ENCODE assay signal across 27 mouse cellular contexts in genomic region chr13:38349818-38350217, GRCm38 (mm10). TPM values are rescaled to one million over a fixed set of nuclear protein-coding genes. Genes with fewer than 3 reads are reported as not detected.
DNase-seq lines count a peak whose midpoint lies in the region; ATAC-seq and TF ChIP-seq lines count a peak whose summit lies in the region.
"Had no signal": no experiment of that assay in that cellular context is flagged by ENCODE, and none has a peak within 500 bp of the region (broad histone marks: within the 10 kb centered on the region; RNA-seq: fewer than 3 reads in every experiment).

No protein-coding gene starts in this region.

- no peak overlapping the region for H3K27ac ChIP-seq in lung, postnatal 0 days (ENCODE audit: low read length)
- H3K27ac ChIP-seq in forebrain, postnatal 0 days (ENCODE audit: low read depth, low read length): no peak overlapping the region
- H3K27ac ChIP-seq: embryonic facial prominence, embryonic 15.5 days; forebrain, embryonic 12.5 days; heart, embryonic 15.5 days; hindbrain, embryonic 10.5 days; hindbrain, embryonic 14.5 days; intestine, embryonic 15.5 days had no signal

- peaks cover 29% of the 10 kb centered on the region for H3K27me3 ChIP-seq in lung, postnatal 0 days (replicated peaks; ENCODE audit: insufficient read depth, low read length)
- peaks cover 41% of the 10 kb centered on the region for H3K27me3 ChIP-seq in forebrain, postnatal 0 days (ENCODE audit: insufficient read depth, low read length)
- H3K27me3 ChIP-seq: Patski had no signal

- peak; percentile 91 for DNase-seq in heart, adult 11 months
- DNase-seq in heart, postnatal 36 days: no peak
- DNase-seq in lung, postnatal 0 days (ENCODE audit: low spot score): peak; percentile 15
- no peak for DNase-seq in lung, postnatal 14 days
- DNase-seq in Muller cell, postnatal 12 days (ENCODE audit: inconsistent ontology term): peak; percentile 41
- no peak for DNase-seq in forebrain, postnatal 0 days
- DNase-seq: adrenal gland, postnatal 36 days; B cell, adult 2 months; cerebellum, adult 11 months; cerebellum, adult 8-10 months; cerebellum, postnatal 14 days; embryo, embryonic 11 days; heart, postnatal 14 days; kidney, adult 18-20 months had no signal

- no peak overlapping the region for H3K4me3 ChIP-seq in lung, postnatal 0 days (ENCODE audit: low read depth, low read length)
- no peak overlapping the region for H3K4me3 ChIP-seq in forebrain, postnatal 0 days (ENCODE audit: low read depth, low read length)
- H3K4me3 ChIP-seq: embryonic facial prominence, embryonic 15.5 days; forebrain, embryonic 12.5 days; heart, embryonic 15.5 days; hindbrain, embryonic 10.5 days; intestine, embryonic 15.5 days had no signal

- H3K4me1 ChIP-seq in lung, postnatal 0 days (ENCODE audit: insufficient read depth, low read depth, low read length): peaks cover 7% of the 10 kb centered on the region; the same call in 1 of the 2 replicates
- peaks cover 8% of the 10 kb centered on the region; the same call in 1 of the 2 replicates for H3K4me1 ChIP-seq in forebrain, postnatal 0 days (ENCODE audit: insufficient read depth)

- no peaks in the 10 kb centered on the region for H3K9me3 ChIP-seq in lung, postnatal 0 days (ENCODE audit: low read length)
- H3K9me3 ChIP-seq in forebrain, postnatal 0 days (ENCODE audit: low read length): no peaks in the 10 kb centered on the region
- H3K9me3 ChIP-seq: embryonic facial prominence, embryonic 15.5 days; forebrain, embryonic 12.5 days; heart, embryonic 15.5 days; hindbrain, embryonic 10.5 days; intestine, embryonic 15.5 days had no signal

- no peak for ATAC-seq in lung, postnatal 0 days
- no peak for ATAC-seq in erythroid progenitor cell, adult 5-6 weeks (replicated peaks; ENCODE audit: low FRiP score, poor library complexity, severe bottlenecking)
- no peak for ATAC-seq in forebrain, postnatal 0 days
- ATAC-seq: activated CD4-positive, CD25-positive, alpha-beta regulatory T cell, adult 4 months; CD4-positive, CD25-positive, alpha-beta regulatory T cell, adult 4 months; forebrain, embryonic 16.5 days; intestine, embryonic 15.5 days; Patski had no signal

- H3K9ac ChIP-seq in lung, postnatal 0 days (replicated peaks; ENCODE audit: low read depth): no peak overlapping the region
- H3K9ac ChIP-seq in forebrain, postnatal 0 days: no peak overlapping the region
- H3K9ac ChIP-seq: embryonic facial prominence, embryonic 15.5 days; forebrain, embryonic 12.5 days; heart, embryonic 15.5 days; hindbrain, embryonic 14.5 days; intestine, embryonic 15.5 days had no signal

- no peaks in the 10 kb centered on the region for H3K36me3 ChIP-seq in lung, postnatal 0 days (ENCODE audit: insufficient read depth, low read length)
- no peaks in the 10 kb centered on the region for H3K36me3 ChIP-seq in forebrain, postnatal 0 days (ENCODE audit: insufficient read depth)
- H3K36me3 ChIP-seq: embryonic facial prominence, embryonic 15.5 days; forebrain, embryonic 12.5 days; G1E; heart, embryonic 15.5 days; hindbrain, embryonic 10.5 days; intestine, embryonic 15.5 days had no signal

- no peak for TF ChIP-seq EP300 in lung, postnatal 0 days (IDR thresholded peaks at IDR 0.05)

- no peak overlapping the region for H3K4me2 ChIP-seq in lung, postnatal 0 days (replicated peaks; ENCODE audit: low read depth, low read length)
- no peak overlapping the region for H3K4me2 ChIP-seq in forebrain, postnatal 0 days (ENCODE audit: low read depth)
- H3K4me2 ChIP-seq: embryonic facial prominence, embryonic 15.5 days; forebrain, embryonic 12.5 days; heart, embryonic 15.5 days; hindbrain, embryonic 14.5 days; intestine, embryonic 15.5 days had no signal

- intact Hi-C loops in heart, postnatal 36 days (cut with DNase I): loop anchor here (2.0 to 10.0 kb wide), 2 partner anchors 59 to 285 kb away; no protein-coding TSS in a partner anchor

- 33% methylated on average over 5 of the region's 5 CpGs for WGBS in lung, postnatal 0 days
- 83% methylated on average over 5 of the region's 5 CpGs for WGBS in forebrain, postnatal 0 days

- TF ChIP-seq CTCF in lung, postnatal 0 days (IDR thresholded peaks at IDR 0.05): no peak
- no peak for TF ChIP-seq CTCF in forebrain, postnatal 0 days (IDR thresholded peaks at IDR 0.05; ENCODE audit: low read depth)

RNA-seq across cellular contexts. Expression of gene Bmp6, which starts 4.9 kb away (rescaled TPM):
- 10 to 100 TPM; 21.7 to 34.0 TPM for total RNA-seq in heart, postnatal 36 days (2021)
- 3.0 and 3.8 TPM in 2 replicates for polyA plus RNA-seq in lung, postnatal 0 days (2015; fragmentation: Nextera tagmentation; extraction: Ambion mirVana)
- not detected in 2 replicates for total RNA-seq in erythroid progenitor cell, adult 5-6 weeks (2015; ENCODE audit: low replicate concordance)
- 0.39 and 1.3 TPM in 2 replicates for total RNA-seq in erythroid progenitor cell, adult 5-6 weeks (2017; ENCODE audit: low replicate concordance)
- 8.5 and 16.3 TPM in 2 replicates for total RNA-seq in forebrain, postnatal 0 days (2014; rRNA removed)
- polyA plus RNA-seq in forebrain, postnatal 0 days (2015; fragmentation: Nextera tagmentation; extraction: Ambion mirVana): 3.8 TPM in 2 replicates
- total RNA-seq: common myeloid progenitor, adult 5-6 weeks had no signal
- polyA plus RNA-seq: activated CD4-positive, CD25-positive, alpha-beta regulatory T cell, adult 4 months; CD4-positive, CD25-positive, alpha-beta regulatory T cell, adult 4 months; G1E had no signal

Comparison
In these comparisons a context has a peak if more than half of its experiments do, and no peak if none do; other contexts are left out.
1. DNase-seq: peak in heart, adult 11 months (single experiment), lung, postnatal 0 days (single experiment) and Muller cell, postnatal 12 days (single experiment); none in heart, postnatal 36 days (0 of 2), lung, postnatal 14 days (single experiment) and forebrain, postnatal 0 days (single experiment).